Mouse (Mus musculus): ENCODE measurements around the gene Trabd.

The Trabd gene

DNA sequence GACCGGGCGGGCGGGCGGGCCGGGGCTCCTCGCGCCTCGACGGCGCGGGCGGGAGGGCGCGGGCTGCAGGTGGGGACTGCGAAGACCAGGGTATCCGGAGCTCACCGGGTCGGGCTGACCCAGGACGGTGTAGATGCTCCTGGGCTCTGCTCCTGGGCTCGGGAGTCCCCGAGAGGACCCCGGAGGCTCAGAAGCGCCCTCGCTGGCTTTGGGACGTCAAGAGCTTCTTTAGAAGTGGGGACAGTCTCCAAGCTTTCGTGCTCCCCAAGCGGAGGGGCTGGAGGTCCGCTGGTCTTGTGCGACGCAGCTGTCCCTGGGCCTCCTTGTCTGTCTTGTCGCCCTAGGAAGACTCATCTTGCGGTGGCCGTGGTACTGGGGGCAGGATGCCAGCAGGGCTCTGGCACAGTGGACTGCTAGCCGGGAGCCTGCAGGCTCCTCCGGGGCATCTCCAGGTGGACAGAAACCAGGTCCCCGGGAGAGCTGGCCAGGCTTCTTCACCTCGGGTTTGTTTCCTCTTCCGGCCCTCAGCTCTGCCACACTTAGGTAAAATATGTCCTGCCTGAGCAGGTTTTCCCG is 1.3 kb downstream of the Trabd start:
- in situ Hi-C loops (cut with MboI, MseI), result no loop called here

- in situ Hi-C loops (cut with MboI, MseI), result no loop called here
Observed at GRCm38 (mm10) chr15:89078208-89078836, 3.4 kb downstream of the Trabd start.

DNA sequence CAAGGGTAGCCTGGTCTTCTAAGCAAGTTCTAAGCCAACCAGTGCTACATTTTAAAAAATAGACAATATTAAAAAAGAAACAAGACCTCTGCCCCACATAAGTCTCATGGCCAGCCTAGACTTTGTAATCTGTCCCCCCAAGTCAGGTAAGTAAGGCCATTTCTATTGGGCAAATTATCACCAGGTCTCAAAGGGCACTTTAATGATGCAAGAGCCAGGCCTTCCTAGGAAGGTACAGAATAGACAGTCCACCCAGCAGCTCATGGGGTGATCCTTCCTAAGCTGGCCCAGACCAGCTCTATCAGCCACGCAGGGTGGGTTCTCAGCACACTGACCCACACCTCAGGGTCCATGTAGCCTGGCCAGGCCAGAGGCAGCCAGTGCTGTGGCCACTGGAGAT is 9.0 kb downstream of the Trabd start:
- in situ Hi-C loops (cut with MboI, MseI), result loop anchor here (10.0 kb wide), 1 partner anchor 259 kb away; no protein-coding TSS in a partner anchor

- in situ Hi-C loops (cut with MboI, MseI), result loop anchor here (10.0 kb wide), 1 partner anchor 260 kb away; no protein-coding TSS in a partner anchor
Observed at GRCm38 (mm10) chr15:89084826-89085225, 9.9 kb downstream of the Trabd start.

GRCm38 (mm10) chr15:89088607-89089247 is 13.8 kb downstream of the Trabd start, which contains the start of gene Selenoo:
TSS of gene Selenoo (plus strand) at chr15:89089084.
- in situ Hi-C loops (cut with MboI, MseI), result loop anchor here (10.0 kb wide), 1 partner anchor 264 kb away; no protein-coding TSS in a partner anchor

DNA sequence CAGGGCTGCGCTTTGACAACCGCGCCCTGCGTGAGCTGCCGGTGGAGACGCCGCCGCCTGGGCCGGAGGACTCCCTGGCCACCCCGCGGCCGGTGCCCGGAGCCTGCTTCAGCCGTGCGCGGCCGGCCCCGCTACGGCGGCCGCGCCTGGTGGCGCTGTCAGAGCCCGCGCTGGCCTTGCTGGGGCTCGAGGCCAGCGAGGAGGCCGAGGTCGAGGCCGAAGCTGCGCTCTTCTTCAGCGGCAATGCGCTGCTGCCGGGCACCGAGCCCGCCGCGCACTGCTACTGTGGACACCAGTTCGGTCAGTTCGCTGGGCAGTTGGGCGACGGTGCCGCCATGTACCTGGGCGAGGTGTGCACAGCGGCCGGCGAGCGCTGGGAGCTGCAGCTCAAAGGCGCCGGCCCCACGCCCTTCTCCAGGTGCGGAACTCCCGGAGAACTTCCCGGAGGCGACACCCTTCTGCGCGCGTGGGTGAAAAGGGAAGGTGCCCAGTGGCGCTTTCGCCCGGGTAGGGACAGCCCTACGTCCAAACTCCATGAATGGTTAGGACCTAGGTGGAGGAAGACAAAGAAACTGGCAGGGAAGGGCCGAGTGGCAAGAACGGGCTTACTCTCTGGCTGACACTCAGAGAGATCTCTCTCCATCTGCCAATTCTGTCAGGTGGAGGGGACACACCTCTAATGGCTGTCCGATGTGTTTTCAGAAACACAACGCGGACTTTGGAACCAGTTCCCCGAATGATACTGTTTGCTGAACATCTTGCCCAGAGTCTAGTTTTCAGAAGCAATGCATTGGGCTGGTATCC is 14.5 kb downstream of the Trabd start:
- in situ Hi-C loops (cut with MboI, MseI), result loop anchor here (10.0 kb wide), 1 partner anchor 265 kb away; no protein-coding TSS in a partner anchor

- in situ Hi-C loops (cut with MboI, MseI), result no loop called here
Observed at GRCm38 (mm10) chr15:89090662-89091061, 15.7 kb downstream of the Trabd start.

- in situ Hi-C loops (cut with MboI, MseI), result no loop called here
Observed at GRCm38 (mm10) chr15:89092181-89092580, 17.3 kb downstream of the Trabd start.

- in situ Hi-C loops (cut with MboI, MseI), result no loop called here
Observed at GRCm38 (mm10) chr15:89097450-89097849, 22.5 kb downstream of the Trabd start.

- in situ Hi-C loops (cut with MboI, MseI), result no loop called here
Observed at GRCm38 (mm10) chr15:89098616-89099015, 23.7 kb downstream of the Trabd start.

- in situ Hi-C loops (cut with MboI, MseI), result no loop called here
Observed at GRCm38 (mm10) chr15:89100823-89101222, 25.9 kb downstream of the Trabd start.

DNA sequence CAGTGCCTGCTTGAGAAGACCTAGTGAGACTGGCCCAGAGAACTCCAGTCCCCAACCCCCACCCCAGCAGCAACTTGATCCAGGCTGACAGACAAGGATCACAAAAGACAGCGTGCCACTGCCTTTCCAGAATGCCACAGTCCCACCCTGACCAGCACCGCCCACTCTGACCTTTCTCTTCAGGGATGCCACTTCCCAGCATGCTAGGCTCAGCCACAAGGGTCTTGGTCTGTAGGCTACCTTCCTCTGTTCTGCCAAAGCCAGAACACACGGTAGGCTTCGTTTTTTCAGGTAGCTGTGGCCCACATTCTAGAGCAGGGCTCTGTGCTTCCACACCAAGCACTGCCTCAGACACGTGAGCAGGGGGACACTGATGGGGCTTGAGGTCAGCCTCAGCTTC is 27.7 kb downstream of the Trabd start:
- in situ Hi-C loops (cut with MboI, MseI), result no loop called here

DNA sequence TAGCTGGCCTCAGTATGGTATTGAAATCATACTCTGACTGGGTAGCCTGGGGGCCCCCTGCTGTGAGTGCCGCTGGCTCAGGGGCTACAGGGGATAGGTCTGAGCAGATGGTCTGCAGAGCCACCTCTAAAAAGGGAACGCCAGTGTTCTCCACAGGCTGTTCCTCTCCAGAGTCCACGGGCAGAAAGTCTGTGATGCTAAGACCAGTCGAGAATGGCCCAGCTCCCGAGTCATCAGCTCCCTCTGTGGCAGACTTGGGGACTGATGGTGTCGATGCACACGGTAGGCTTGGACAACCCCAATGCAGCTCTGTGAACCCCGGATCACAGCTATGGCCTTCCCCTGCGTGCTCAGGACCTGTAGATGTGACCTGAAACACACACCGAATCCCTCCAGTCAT is 29.0 kb downstream of the Trabd start:
- in situ Hi-C loops (cut with MboI, MseI), result no loop called here

DNA sequence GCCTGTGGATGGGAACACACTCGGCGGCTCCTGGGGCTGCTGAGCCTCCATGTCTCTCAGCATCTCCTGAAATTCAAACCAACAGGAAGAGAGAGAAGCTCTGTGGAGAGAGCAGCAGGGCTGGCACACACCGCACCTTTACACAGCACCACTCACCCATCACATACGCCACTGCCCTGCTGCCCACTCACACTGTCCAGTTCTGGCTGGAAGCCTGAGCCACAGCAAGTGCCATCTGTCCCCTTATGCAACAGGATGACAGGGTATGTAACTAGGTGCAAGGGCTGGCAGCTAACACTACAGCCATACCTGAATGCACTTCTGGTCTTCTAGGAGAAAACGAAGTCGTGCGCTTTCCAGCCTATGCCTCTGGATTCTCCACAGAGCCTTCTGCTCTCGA is 29.5 kb downstream of the Trabd start:
- in situ Hi-C loops (cut with MboI, MseI), result no loop called here

DNA sequence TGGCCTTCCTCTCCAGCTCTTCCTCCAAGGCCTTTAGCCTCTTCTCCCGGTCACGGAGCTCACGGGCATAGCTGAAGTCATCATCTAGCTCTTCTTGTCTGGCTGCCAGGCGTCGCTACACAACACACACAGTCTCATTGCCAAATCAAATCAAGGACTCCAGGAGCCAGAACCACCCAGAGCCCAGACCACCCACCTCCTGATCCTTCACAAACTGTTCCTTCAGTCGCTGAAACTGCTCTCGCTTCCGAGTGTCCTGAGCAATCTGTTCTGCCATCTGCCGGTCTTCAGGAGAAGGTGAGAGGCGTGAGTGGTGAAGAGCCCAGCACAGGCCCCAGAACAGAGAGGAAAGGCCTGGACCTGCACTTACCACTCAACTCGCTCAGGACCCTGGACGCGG is 31.1 kb downstream of the Trabd start:
- in situ Hi-C loops (cut with MboI, MseI), result no loop called here

DNA sequence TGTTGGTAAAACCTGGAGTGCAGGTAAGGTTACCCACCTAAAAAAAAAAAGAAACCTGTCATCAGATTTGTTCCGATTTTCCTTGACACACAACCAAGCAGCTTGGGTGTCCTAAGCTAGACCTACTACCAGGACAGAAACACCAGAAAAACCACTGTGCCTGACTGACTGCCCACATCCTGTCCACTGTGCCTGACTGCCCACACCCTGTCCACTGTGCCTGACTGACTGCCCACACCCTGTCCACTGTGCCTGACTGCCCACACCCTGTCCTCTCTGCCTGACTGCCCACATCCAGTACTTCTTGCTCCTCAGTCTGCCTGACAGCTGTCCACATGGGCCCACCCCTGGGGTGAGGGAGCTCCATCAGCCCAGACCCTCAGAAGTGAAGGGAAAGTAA is 32.1 kb downstream of the Trabd start:
- in situ Hi-C loops (cut with MboI, MseI), result no loop called here

DNA sequence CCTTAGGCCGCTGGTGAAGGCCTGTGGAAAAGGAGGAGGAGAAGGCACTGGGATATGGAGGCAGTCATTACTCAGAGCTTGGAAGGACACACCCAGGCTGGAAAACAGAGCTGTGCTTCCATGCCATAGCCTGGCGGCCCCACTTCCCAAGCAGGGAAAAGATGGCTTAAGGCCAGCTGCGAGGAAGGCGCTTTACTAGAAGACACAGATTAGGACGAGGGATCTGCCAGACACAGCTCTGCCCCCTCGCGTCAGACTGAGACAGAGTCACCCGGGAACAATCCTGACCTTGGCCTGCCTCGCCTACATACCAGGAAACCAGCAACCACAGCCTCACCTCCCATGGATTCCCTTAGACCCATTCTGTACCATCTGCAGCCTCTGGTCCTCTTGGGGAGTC is 35.2 kb downstream of the Trabd start:
- in situ Hi-C loops (cut with MboI, MseI), result no loop called here

DNA sequence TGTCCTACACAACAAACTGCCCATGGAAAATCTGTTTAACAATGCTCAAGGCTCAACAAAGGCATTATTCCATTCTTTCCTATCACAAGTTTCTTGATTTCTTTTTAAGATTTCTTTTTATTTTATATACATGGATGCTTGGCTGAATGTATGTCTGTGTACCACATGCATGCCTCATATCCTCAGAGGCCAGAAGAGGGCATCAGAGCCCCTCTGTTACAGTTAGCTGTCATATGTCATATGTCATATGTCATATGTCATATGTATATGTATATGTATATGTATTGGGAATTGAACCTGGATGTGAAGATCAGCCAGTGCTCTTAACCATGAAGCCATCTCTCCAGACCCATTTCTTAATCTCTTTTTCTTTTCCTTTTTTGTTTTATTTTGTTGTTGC is 43.1 kb downstream of the Trabd start:
- in situ Hi-C loops (cut with MboI, MseI), result no loop called here

DNA sequence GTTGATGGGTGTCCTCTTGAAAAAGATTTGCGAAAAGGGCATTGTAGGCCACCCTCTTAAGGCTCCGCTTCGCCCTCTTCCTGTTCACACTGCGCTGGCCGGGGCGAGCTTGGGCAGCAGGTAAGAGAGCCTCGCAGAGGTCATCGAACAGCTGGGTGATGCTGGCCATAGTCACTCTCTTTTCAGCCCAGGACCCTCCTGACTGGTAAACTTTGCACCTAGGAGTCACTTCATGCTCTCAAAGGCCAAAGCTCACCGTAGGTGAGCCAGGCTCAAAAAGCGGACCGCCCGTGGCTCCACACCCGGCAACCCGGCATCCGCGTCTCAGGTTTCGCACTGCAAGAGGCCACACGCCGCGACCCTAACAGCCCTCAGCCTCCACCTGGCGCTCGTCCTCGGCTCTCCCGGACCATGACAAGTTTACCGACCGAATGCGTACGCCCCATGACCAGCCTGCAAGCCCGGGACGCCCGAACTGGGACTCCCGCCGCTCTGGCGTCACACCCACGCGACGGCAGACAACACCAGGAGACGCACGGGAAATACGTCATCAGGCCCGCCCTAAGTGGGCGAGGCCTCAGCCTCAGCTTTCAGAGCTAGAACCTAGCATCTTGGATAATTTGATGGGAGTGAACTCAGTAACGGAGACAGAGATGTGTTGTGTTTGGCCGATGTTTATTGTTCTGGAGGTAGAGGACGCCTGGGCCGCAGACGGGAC is 47.9 kb downstream of the Trabd start, which contains the start of gene Tubgcp6:
TSS of gene Tubgcp6 (minus strand) at position 464 of the 718 bp plus-strand sequence.
- in situ Hi-C loops (cut with MboI, MseI), result no loop called here

GRCm38 (mm10) chr15:89123595-89123994 is 48.7 kb downstream of the Trabd start:
- in situ Hi-C loops (cut with MboI, MseI), result no loop called here

GRCm38 (mm10) chr15:89124312-89124711 is 49.4 kb downstream of the Trabd start:
- in situ Hi-C loops (cut with MboI, MseI), result no loop called here

All from regulatory T cell (primary cell).